Mouse (Mus musculus): ENCODE data around the gene Gdf2.

DNA sequence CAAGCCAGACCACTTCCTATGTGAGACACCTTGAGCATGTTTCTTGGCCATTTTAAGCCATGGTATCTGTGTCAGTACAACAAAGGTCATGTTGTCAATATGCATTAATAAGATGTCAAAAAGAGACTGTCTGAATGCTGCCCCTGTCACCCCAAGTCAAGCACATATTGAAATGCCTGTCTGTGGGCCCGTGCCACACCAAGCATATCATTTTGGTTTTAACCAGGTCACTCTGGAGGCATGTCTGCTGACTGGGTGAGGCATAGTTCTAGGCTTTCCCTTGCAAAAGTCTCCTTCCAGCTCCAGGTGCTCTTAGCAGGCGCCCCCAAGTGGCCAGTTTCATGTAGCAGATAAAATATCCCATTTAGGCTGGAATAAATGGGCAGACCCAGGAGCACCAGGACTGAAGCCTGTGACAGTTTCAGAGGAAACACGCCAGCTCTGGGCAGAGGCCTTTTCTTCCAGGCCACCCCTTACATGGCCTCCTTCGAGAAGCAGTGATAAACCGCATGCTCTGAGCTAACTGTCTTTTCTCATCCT, 7.0 kb upstream of the Gdf2 start:
- TF ChIP-seq POLR2A (IDR thresholded peaks at IDR 0.05; ENCODE audit: low read depth, low read length) = no peak
- no peak for TF ChIP-seq CTCF (IDR thresholded peaks at IDR 0.05; ENCODE audit: borderline replicate concordance, insufficient read depth, low read length)
